Mouse (Mus musculus): ENCODE measurements around the gene Dhx37. TPM values are rescaled to one million over a fixed set of nuclear protein-coding genes. Genes with fewer than 3 reads are reported as not detected.

The Dhx37 gene
- polyA plus RNA-seq (2016; fragmentation: Nextera tagmentation; extraction: Ambion mirVana): 11.3 and 11.4 TPM in 2 replicates

DNA sequence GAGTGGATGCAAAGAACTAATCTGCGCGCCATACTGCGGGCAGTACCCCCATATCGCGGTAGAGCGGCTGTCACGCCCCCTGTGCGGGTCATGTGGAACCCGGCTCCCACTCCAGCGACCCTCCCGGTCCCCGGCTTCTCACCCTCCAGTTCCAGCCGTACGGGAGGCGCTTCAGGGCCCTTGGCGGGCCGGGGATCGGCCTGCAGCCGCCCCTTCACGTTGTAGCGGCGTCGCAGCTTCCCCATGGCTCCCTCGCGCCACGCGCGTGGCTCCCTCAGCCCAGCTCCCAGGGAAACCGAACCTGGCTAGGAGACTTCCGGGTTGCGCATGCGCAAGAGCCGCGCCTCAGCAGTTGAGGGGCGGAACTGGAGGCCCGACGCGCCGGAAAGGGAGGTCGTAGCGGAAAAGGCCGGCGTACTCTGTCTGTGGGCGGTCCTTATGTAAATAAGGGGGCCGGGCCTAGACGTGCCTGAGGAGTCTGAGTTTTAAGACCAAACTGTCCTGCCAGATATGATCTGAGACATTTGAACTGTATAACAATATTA lies at the start of gene Dhx37:
TSS of gene Dhx37 (minus strand) at position 329 of the 545 bp plus-strand sequence.
- Histone ChIP-seq H3K27ac (peak within 1 kb of the TSS; percentile 80), H3K4me1 (peaks cover 25% of the 10 kb centered on the region), H3K36me3 (peaks cover 32% of the 10 kb centered on the region), H3K4me2 (peak within 1 kb of the TSS; percentile 94), H3K4me3 (peak within 1 kb of the TSS; percentile 83), H3K9ac (peak within 1 kb of the TSS; percentile 89), H3K27me3 (replicated peaks) (no peaks in the 10 kb centered on the region), H3K9me3 (replicated peaks) (no peaks in the 10 kb centered on the region)
- WGBS (ENCODE audit: insufficient replicate concordance): under 1% methylated on average over 46 of the region's 46 CpGs
- ATAC-seq: peak; percentile 97

DNA sequence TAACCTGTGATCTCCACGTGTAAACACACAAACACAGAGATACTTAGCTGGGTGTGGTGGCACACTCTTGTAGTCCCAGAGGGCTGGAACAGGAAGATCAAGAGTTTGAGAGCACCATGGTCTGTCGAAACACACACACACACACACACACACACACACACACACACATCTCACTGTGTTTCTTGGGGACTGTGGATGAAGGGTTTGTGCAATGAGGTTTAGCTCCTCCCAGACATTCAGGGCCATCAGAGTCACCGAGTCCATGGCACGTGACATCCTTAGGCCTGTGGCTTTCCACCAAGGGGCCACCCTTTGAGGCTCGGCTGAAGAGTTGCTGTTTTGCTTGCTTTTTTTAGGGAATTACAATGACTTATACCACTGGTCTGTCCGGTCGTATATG lies 48.6 kb upstream of the Dhx37 start:
- peaks cover 25% of the 10 kb centered on the region for H3K4me1 ChIP-seq
- no peaks in the 10 kb centered on the region for H3K27me3 ChIP-seq (replicated peaks)
- H3K9ac ChIP-seq: no peak overlapping the region
- no peak overlapping the region for H3K27ac ChIP-seq
- peaks cover 68% of the 10 kb centered on the region for H3K36me3 ChIP-seq
- no peak for ATAC-seq
- 83% methylated on average over 7 of the region's 7 CpGs for WGBS (ENCODE audit: insufficient replicate concordance)
- H3K4me2 ChIP-seq: no peak overlapping the region
- no peak overlapping the region for H3K4me3 ChIP-seq
- H3K9me3 ChIP-seq (replicated peaks): no peaks in the 10 kb centered on the region

DNA sequence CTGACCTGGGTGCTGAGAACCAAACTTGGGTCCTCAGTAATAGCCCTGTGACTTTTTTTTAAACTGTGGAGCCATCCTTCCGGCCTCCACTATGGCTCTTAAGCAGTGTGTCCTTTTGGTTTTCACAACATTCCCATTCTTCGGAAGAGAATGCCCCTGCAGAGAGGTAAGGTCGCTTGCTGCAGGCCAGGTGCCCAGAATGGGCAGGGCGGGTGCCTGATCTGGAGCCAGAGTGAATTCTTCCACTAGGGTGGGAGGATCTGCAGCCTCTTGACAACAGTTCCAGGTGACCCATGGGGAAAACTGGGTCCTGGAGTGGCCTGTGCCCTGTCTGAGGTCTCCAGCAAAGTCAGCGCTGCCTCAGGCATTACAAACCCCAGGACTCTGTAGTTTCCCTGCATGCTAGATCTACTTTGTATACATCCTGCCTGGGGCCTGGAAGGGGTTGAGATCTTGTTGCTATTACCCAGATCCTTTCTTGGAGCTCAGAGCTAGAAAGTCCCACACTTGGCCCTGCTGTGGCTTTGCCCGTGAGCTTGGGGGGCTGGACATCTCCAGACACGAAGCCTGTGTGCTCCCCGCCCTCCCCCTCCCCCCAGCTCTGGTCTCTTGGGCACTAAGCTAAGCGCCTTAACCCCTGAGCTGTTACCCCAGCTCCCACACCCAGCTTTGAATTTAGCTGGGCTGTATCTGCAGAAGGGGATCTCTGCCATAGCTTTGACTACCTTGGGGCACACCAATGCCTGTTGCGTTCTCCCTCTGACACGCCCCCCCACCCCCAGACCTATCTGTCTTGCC lies 46.7 kb upstream of the Dhx37 start:
- no peaks in the 10 kb centered on the region for H3K27me3 ChIP-seq (replicated peaks)
- no peak overlapping the region for H3K9ac ChIP-seq
- 70% methylated on average over 11 of the region's 11 CpGs for WGBS (ENCODE audit: insufficient replicate concordance)
- no peak overlapping the region for H3K4me2 ChIP-seq
- no peak overlapping the region for H3K27ac ChIP-seq
- ATAC-seq: no peak
- H3K9me3 ChIP-seq (replicated peaks): no peaks in the 10 kb centered on the region
- peaks cover 43% of the 10 kb centered on the region for H3K4me1 ChIP-seq
- peaks cover 56% of the 10 kb centered on the region for H3K36me3 ChIP-seq
- no peak overlapping the region for H3K4me3 ChIP-seq

DNA sequence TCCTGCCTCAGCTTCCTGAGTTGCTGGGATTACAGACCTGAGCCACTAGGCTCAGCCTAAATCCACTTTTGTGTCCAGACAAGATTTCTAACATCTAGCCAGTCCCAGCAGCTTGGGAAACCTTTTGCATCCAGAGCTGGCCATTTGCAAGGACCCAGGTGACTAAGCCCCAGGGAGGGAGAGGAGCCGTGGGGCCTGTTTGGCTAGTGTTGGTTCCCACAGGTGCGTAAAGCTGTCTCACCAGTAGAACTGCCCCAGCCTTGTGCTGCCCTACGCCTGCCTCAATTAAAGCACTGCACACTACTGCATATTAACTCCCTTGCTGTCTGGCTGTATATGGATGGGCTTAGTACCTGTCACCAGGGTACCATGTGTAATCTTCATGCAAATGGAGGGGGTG lies 45.5 kb upstream of the Dhx37 start:
- peaks cover 46% of the 10 kb centered on the region for H3K36me3 ChIP-seq
- no peak overlapping the region for H3K4me3 ChIP-seq
- WGBS (ENCODE audit: insufficient replicate concordance): 79% methylated on average over 3 of the region's 3 CpGs
- H3K27me3 ChIP-seq (replicated peaks): no peaks in the 10 kb centered on the region
- no peak overlapping the region for H3K9ac ChIP-seq
- no peak for ATAC-seq
- no peak overlapping the region for H3K4me2 ChIP-seq
- H3K4me1 ChIP-seq: peaks cover 53% of the 10 kb centered on the region
- no peaks in the 10 kb centered on the region for H3K9me3 ChIP-seq (replicated peaks)
- 0 out of 2 replicates have a peak overlapping the region, but pooled peaks have one; percentile 10 for H3K27ac ChIP-seq

DNA sequence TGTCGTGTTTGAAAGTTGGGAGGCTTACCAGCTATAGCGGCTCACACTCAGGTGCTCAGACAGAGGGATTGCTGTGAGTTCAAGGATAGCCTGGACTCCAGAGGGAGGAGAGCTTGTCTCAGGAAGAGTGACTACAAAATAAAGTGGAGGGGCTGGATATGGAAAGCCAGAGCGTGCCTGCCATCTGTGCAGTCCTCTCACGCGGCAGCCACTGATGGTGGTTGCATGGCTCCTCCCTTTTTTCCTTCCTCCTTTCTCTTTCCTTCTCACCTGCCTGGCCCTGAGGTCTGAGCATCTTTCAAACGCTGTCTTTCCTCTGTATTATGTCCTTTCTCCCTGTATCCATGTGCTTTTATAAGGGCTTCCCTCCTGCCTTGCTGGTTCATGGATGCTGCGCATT lies 44.1 kb upstream of the Dhx37 start:
- Histone ChIP-seq H3K9me3 (replicated peaks) (no peaks in the 10 kb centered on the region), H3K4me1 (peaks cover 45% of the 10 kb centered on the region), H3K4me3 (no peak overlapping the region), H3K9ac (no peak overlapping the region), H3K4me2 (peak overlapping the region; percentile 99; the same call in 1 of the 2 replicates), H3K27me3 (replicated peaks) (no peaks in the 10 kb centered on the region), H3K36me3 (peaks cover 34% of the 10 kb centered on the region), H3K27ac (no peak overlapping the region)
- WGBS (ENCODE audit: insufficient replicate concordance): 76% methylated on average over 7 of the region's 7 CpGs
- no peak for ATAC-seq

GRCm38 (mm10) chr5:125477533-125477932 lies 43.6 kb upstream of the Dhx37 start:
- H3K4me3 ChIP-seq: peak overlapping the region; percentile 88; the same call in 1 of the 2 replicates
- H3K9me3 ChIP-seq (replicated peaks): no peaks in the 10 kb centered on the region
- H3K9ac ChIP-seq: 0 out of 2 replicates have a peak overlapping the region, but pooled peaks have one; percentile 87
- peak overlapping the region; percentile 99 for H3K4me2 ChIP-seq
- 69% methylated on average over 7 of the region's 7 CpGs for WGBS (ENCODE audit: insufficient replicate concordance)
- H3K27me3 ChIP-seq (replicated peaks): no peaks in the 10 kb centered on the region
- peaks cover 45% of the 10 kb centered on the region for H3K4me1 ChIP-seq
- no peak for ATAC-seq
- peaks cover 29% of the 10 kb centered on the region for H3K36me3 ChIP-seq
- H3K27ac ChIP-seq: no peak overlapping the region

DNA sequence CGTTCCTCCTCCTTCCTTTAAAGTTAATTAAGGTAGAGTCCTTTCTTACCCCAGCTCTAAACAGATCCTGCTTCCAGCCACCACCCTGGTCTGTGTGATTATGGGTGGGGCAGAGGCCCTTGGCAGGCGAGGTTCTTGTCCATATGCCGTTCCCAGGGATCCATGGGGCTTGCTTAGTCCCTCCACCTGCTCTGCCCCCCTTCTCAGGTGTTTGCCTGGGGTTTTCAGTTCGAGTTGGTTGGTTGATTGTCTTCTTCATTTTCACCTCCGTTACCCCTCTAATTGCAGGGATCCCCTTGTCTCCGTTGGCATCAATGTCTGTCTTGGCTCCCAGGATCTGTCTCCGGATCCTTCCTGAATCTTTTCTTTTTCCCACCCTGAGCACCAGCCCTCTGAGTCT lies 42.9 kb upstream of the Dhx37 start:
- Histone ChIP-seq H3K9ac (peak overlapping the region; percentile 87), H3K27me3 (replicated peaks) (no peaks in the 10 kb centered on the region), H3K4me2 (peak overlapping the region; percentile 99), H3K36me3 (peaks cover 24% of the 10 kb centered on the region; the same call in 1 of the 2 replicates), H3K9me3 (replicated peaks) (no peaks in the 10 kb centered on the region), H3K4me1 (peaks cover 45% of the 10 kb centered on the region), H3K4me3 (peak overlapping the region; percentile 88), H3K27ac (peak overlapping the region; percentile 69; the same call in 1 of the 2 replicates)
- 60% methylated on average over 7 of the region's 7 CpGs for WGBS (ENCODE audit: insufficient replicate concordance)
- no peak for ATAC-seq

DNA sequence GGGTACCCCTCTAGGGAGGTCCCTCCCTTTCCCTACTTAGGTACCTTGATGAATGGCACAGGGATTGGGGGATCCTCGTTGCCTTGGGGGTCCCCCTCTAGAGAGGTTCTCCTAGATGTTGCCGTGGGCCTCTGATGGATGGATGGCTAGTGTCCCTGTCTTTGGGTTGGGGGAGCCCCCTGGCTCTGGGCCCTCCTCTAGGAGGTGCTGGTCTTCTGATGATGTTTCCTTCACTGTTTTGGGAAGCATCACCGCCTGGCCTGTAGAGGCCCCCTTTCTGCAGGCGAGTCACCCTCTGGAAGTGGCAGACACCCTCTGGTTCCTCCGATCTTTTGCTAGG lies 42.3 kb upstream of the Dhx37 start:
- Histone ChIP-seq H3K4me2 (peak overlapping the region; percentile 99), H3K4me1 (peaks cover 41% of the 10 kb centered on the region), H3K9ac (peak overlapping the region; percentile 87), H3K9me3 (replicated peaks) (no peaks in the 10 kb centered on the region), H3K27ac (peak overlapping the region; percentile 69), H3K36me3 (peaks cover 21% of the 10 kb centered on the region; the same call in 1 of the 2 replicates), H3K4me3 (peak overlapping the region; percentile 88), H3K27me3 (replicated peaks) (no peaks in the 10 kb centered on the region)
- peak; percentile 20 for ATAC-seq
- WGBS (ENCODE audit: insufficient replicate concordance): 21% methylated on average over 5 of the region's 5 CpGs

GRCm38 (mm10) chr5:125475601-125476285 lies 41.8 kb upstream of the Dhx37 start, which contains the start of gene Aacs:
TSS of gene Aacs (plus strand) at chr5:125475814.
- H3K4me3 ChIP-seq: peak within 1 kb of the TSS; percentile 88
- H3K27me3 ChIP-seq (replicated peaks): no peaks in the 10 kb centered on the region
- peaks cover 16% of the 10 kb centered on the region; the same call in 1 of the 2 replicates for H3K36me3 ChIP-seq
- ATAC-seq: peak; percentile 90
- WGBS (ENCODE audit: insufficient replicate concordance): under 1% methylated on average over 56 of the region's 60 CpGs
- peak within 1 kb of the TSS; percentile 93 for H3K27ac ChIP-seq
- H3K4me2 ChIP-seq: peak within 1 kb of the TSS; percentile 99
- peaks cover 42% of the 10 kb centered on the region for H3K4me1 ChIP-seq
- H3K9ac ChIP-seq: peak within 1 kb of the TSS; percentile 87
- no peaks in the 10 kb centered on the region for H3K9me3 ChIP-seq (replicated peaks)

GRCm38 (mm10) chr5:125475030-125475429 lies 41.1 kb upstream of the Dhx37 start:
- ATAC-seq: peak; percentile 25; the same call in 1 of the 2 replicates
- H3K4me2 ChIP-seq: peak overlapping the region; percentile 99
- H3K36me3 ChIP-seq: peaks cover 16% of the 10 kb centered on the region; the same call in 1 of the 2 replicates
- H3K4me1 ChIP-seq: peaks cover 50% of the 10 kb centered on the region
- H3K9ac ChIP-seq: peak overlapping the region; percentile 87
- peak overlapping the region; percentile 88 for H3K4me3 ChIP-seq
- no peaks in the 10 kb centered on the region for H3K27me3 ChIP-seq (replicated peaks)
- 47% methylated on average over 12 of the region's 12 CpGs for WGBS (ENCODE audit: insufficient replicate concordance)
- H3K27ac ChIP-seq: peak overlapping the region; percentile 93
- no peaks in the 10 kb centered on the region for H3K9me3 ChIP-seq (replicated peaks)

DNA sequence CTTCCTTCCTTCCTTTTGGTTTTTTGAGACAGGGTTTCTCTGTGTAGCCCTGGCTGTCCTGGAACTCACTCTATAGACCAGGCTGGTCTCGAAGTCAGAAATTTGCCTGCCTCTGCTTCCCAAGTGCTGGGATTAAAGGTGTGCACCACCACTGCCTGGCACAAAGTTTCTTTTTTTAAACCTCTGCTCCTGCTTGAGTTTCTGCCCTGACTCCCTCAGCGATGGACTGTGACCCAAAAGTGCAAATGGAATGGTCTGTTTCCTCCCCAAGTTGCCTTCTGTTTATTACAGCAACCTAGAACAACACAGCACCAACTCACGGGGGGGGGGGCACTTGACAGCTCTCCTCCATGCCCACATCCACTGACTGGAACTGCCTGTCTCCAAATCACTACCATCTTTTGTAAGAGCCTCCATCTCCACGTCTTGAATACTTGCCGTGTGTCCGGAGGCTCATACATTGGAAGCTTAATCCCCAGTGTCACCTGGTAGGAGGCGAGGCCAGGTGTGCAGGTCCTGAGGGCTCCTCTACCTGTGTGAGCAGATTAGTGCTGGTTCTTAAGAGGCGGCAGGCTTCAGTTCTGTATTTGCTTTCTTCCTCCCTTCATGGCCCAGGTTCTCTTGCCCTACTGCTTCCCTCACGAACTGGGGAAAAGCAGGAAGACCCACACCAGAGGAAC lies 39.0 kb upstream of the Dhx37 start:
- H3K4me3 ChIP-seq: no peak overlapping the region
- no peaks in the 10 kb centered on the region for H3K27me3 ChIP-seq (replicated peaks)
- no peak overlapping the region; the same call in 1 of the 2 replicates for H3K9ac ChIP-seq
- peaks cover 53% of the 10 kb centered on the region for H3K4me1 ChIP-seq
- no peak overlapping the region for H3K27ac ChIP-seq
- H3K36me3 ChIP-seq: peaks cover under 1% of the 10 kb centered on the region; the same call in 1 of the 2 replicates
- H3K4me2 ChIP-seq: no peak overlapping the region
- no peak for ATAC-seq
- 65% methylated on average over 9 of the region's 9 CpGs for WGBS (ENCODE audit: insufficient replicate concordance)
- no peaks in the 10 kb centered on the region for H3K9me3 ChIP-seq (replicated peaks)

All from liver, embryonic 12.5 days (tissue).